Mouse (Mus musculus): ENCODE data around the gene Chrne. TPM values are rescaled to one million over a fixed set of nuclear protein-coding genes. Genes with fewer than 3 reads are reported as not detected.

The Chrne gene
- polyA plus RNA-seq, 1 experiment, result 0.99 TPM

GRCm38 (mm10) chr11:70652029-70652883 is 33.2 kb upstream of the Chrne start:
- WGBS, result 20% methylated on average over 12 of the region's 12 CpGs
- Histone ChIP-seq H3K27me3 (ENCODE audit: control insufficient read depth, insufficient read depth, low read length) (no peaks in the 10 kb centered on the region), H3K4me1 (ENCODE audit: control insufficient read depth, insufficient read depth, insufficient read length) (peaks cover 26% of the 10 kb centered on the region; the same call in 1 of the 2 replicates), H3K27ac (ENCODE audit: insufficient read depth, low read length) (peak overlapping the region; percentile 100), H3K4me3 (ENCODE audit: extremely low read depth, insufficient read depth, insufficient read length) (peak overlapping the region; percentile 99), H3K36me3 (ENCODE audit: control insufficient read depth, insufficient read depth, low read length) (peaks cover 44% of the 10 kb centered on the region)
- DNase-seq (ENCODE audit: low read depth in 1 of 2, low spot score in 2 of 2), result no peak
- no peak for TF ChIP-seq POLR2A (IDR thresholded peaks at IDR 0.05; ENCODE audit: low read depth, low read length)
- no peak for TF ChIP-seq CTCF (IDR thresholded peaks at IDR 0.05; ENCODE audit: extremely low read depth, insufficient read depth, insufficient read length, insufficient replicate concordance)

DNA sequence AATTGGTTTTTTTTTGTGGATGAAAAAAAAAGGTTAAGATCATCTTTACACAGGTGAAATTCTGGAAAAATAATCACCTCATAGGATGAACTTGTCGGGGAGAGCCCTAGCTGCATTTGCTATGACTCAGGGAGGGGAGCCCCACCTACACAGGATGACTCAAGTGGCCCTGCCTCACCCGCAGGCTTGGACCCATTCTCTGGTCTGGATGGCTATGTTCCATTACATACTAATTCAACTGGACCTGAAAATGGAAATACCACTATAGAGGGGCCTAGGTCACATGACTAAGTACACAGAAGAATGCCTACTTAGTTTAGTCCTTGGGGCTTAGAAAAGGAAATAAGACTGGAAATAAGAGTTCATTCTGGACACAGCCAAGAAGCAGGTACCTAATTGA is 32.4 kb upstream of the Chrne start:
- Histone ChIP-seq H3K36me3 (ENCODE audit: control insufficient read depth, insufficient read depth, low read length) (peaks cover 44% of the 10 kb centered on the region), H3K4me1 (ENCODE audit: control insufficient read depth, insufficient read depth, insufficient read length) (peaks cover 19% of the 10 kb centered on the region; the same call in 1 of the 2 replicates), H3K27ac (ENCODE audit: insufficient read depth, low read length) (peak overlapping the region; percentile 92), H3K4me3 (ENCODE audit: extremely low read depth, insufficient read depth, insufficient read length) (peak overlapping the region; percentile 34; the same call in 1 of the 2 replicates), H3K27me3 (ENCODE audit: control insufficient read depth, insufficient read depth, low read length) (no peaks in the 10 kb centered on the region)
- TF ChIP-seq CTCF (IDR thresholded peaks at IDR 0.05; ENCODE audit: extremely low read depth, insufficient read depth, insufficient read length, insufficient replicate concordance), result no peak
- no peak; the same call in 1 of the 2 replicates for TF ChIP-seq POLR2A (IDR thresholded peaks at IDR 0.05; ENCODE audit: low read depth, low read length)
- WGBS, result 15% methylated on average over 2 of the region's 2 CpGs
- DNase-seq (ENCODE audit: low read depth in 1 of 2, low spot score in 2 of 2), result no peak

DNA sequence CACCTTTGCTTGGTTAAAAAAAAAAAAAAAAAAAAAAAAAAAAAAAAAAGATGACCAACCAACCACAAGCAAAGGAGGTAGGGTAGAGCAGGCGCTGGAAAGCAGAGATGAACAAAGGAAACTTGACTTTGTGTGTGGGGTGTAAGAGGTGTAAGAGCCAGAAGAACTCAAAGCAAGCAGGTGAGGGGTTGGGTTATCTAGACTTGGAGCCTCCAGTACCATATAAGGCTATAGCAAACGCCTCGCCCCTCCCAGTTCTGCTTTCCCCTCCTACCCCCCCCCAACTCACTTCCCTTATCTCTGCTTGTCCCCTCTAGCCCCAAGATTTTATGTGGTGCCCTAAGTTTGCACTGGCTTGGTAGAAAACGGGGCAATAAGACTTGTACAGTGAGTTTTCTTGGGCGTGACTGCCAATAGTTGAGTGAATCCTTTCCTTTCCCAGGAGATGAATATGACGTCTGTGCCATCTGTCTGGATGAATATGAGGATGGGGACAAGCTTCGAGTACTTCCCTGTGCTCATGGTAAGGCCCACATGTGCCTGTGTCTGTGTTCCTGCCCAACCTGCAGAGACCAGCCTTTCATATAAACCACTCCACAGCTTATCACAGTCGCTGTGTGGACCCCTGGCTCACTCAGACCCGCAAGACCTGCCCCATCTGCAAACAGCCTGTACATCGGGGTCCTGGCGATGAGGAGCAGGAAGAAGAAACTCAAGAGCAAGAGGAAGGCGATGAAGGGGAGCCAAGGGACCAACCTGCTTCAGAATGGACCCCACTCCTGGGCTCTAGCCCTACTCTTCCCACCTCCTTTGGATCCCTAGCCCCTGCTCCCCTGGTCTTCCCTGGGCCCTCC is 31.5 kb upstream of the Chrne start:
- Histone ChIP-seq H3K36me3 (ENCODE audit: control insufficient read depth, insufficient read depth, low read length) (peaks cover 44% of the 10 kb centered on the region), H3K4me1 (ENCODE audit: control insufficient read depth, insufficient read depth, insufficient read length) (peaks cover 20% of the 10 kb centered on the region; the same call in 1 of the 2 replicates), H3K4me3 (ENCODE audit: extremely low read depth, insufficient read depth, insufficient read length) (peak overlapping the region; percentile 45), H3K27me3 (ENCODE audit: control insufficient read depth, insufficient read depth, low read length) (no peaks in the 10 kb centered on the region), H3K27ac (ENCODE audit: insufficient read depth, low read length) (peak overlapping the region; percentile 92)
- DNase-seq (ENCODE audit: low read depth in 1 of 2, low spot score in 2 of 2), result peak; percentile 50 to 83
- WGBS, result 25% methylated on average over 12 of the region's 12 CpGs
- TF ChIP-seq CTCF (IDR thresholded peaks at IDR 0.05; ENCODE audit: extremely low read depth, insufficient read depth, insufficient read length, insufficient replicate concordance) (no peak), POLR2A (IDR thresholded peaks at IDR 0.05; ENCODE audit: low read depth, low read length) (no peak)

DNA sequence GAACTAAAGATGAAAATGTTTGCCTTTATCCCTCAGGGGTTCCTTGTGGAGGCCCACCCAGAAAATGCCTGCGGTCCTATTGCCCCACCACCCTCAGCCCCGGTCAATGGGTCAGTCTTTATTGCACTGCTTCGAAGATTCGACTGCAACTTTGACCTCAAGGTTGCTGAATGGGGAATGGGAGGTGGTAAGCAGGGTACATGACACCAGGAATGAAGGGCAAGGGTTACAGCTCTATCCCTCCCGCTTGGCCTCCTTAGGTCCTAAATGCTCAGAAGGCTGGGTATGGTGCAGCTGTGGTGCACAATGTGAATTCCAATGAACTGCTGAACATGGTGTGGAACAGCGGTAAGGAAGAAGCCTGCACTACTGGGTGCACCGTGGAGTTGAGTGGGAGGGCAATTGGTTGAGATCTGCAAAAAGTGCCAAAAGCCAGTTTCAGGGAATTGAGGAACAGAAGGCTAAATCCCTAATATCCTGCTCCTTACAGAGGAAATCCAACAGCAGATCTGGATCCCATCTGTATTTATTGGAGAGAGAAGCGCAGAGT is 30.2 kb upstream of the Chrne start:
- WGBS, result 69% methylated on average over 8 of the region's 8 CpGs
- Histone ChIP-seq H3K27me3 (ENCODE audit: control insufficient read depth, insufficient read depth, low read length) (no peaks in the 10 kb centered on the region), H3K36me3 (ENCODE audit: control insufficient read depth, insufficient read depth, low read length) (peaks cover 53% of the 10 kb centered on the region), H3K27ac (ENCODE audit: insufficient read depth, low read length) (peak overlapping the region; percentile 57), H3K4me1 (ENCODE audit: control insufficient read depth, insufficient read depth, insufficient read length) (peaks cover 20% of the 10 kb centered on the region; the same call in 1 of the 2 replicates), H3K4me3 (ENCODE audit: extremely low read depth, insufficient read depth, insufficient read length) (peak overlapping the region; percentile 80; the same call in 1 of the 2 replicates)
- no peak for DNase-seq (ENCODE audit: low read depth in 1 of 2, low spot score in 2 of 2)
- TF ChIP-seq POLR2A (IDR thresholded peaks at IDR 0.05; ENCODE audit: low read depth, low read length), result no peak
- no peak for TF ChIP-seq CTCF (IDR thresholded peaks at IDR 0.05; ENCODE audit: extremely low read depth, insufficient read depth, insufficient read length, insufficient replicate concordance)

DNA sequence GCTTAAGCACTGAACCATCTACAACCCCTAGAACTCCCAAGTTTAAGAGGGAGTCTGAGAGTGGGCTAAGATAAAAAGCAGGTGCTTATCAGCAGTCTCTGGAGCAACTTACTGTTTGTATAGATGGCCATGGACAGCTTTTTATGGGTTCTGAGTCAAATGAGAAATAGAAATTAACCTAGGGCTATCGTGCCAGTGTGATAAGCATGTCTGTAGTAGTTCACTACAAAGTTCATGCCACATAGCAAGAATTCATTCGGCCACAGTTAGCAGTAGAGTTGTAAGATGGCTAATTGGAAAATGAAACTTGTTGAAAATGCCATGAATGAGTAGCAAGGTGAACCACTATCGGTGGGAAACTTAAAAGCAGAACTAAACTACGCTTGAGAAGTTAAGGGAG is 29.5 kb upstream of the Chrne start:
- Histone ChIP-seq H3K27me3 (ENCODE audit: control insufficient read depth, insufficient read depth, low read length) (no peaks in the 10 kb centered on the region), H3K4me3 (ENCODE audit: extremely low read depth, insufficient read depth, insufficient read length) (peak overlapping the region; percentile 80), H3K36me3 (ENCODE audit: control insufficient read depth, insufficient read depth, low read length) (peaks cover 50% of the 10 kb centered on the region), H3K27ac (ENCODE audit: insufficient read depth, low read length) (peak overlapping the region; percentile 92), H3K4me1 (ENCODE audit: control insufficient read depth, insufficient read depth, insufficient read length) (peaks cover 20% of the 10 kb centered on the region; the same call in 1 of the 2 replicates)
- WGBS, result 3% methylated on average over 4 of the region's 4 CpGs
- no peak for TF ChIP-seq POLR2A (IDR thresholded peaks at IDR 0.05; ENCODE audit: low read depth, low read length)
- no peak for TF ChIP-seq CTCF (IDR thresholded peaks at IDR 0.05; ENCODE audit: extremely low read depth, insufficient read depth, insufficient read length, insufficient replicate concordance)
- no peak for DNase-seq (ENCODE audit: low read depth in 1 of 2, low spot score in 2 of 2)

GRCm38 (mm10) chr11:70647716-70648420 is 28.9 kb upstream of the Chrne start:
- H3K4me1 ChIP-seq (ENCODE audit: control insufficient read depth, insufficient read depth, insufficient read length), result peaks cover 20% of the 10 kb centered on the region; the same call in 1 of the 2 replicates
- H3K27me3 ChIP-seq (ENCODE audit: control insufficient read depth, insufficient read depth, low read length), result no peaks in the 10 kb centered on the region
- 3% methylated on average over 28 of the region's 28 CpGs for WGBS
- peak overlapping the region; percentile 80 for H3K4me3 ChIP-seq (ENCODE audit: extremely low read depth, insufficient read depth, insufficient read length)
- peaks cover 44% of the 10 kb centered on the region for H3K36me3 ChIP-seq (ENCODE audit: control insufficient read depth, insufficient read depth, low read length)
- peak overlapping the region; percentile 92 for H3K27ac ChIP-seq (ENCODE audit: insufficient read depth, low read length)
- peak in 1 of 2 experiments; percentile 55 for DNase-seq (ENCODE audit: low read depth in 1 of 2, low spot score in 2 of 2)
- TF ChIP-seq CTCF (IDR thresholded peaks at IDR 0.05; ENCODE audit: extremely low read depth, insufficient read depth, insufficient read length, insufficient replicate concordance), result no peak
- peak; percentile 43 for TF ChIP-seq POLR2A (IDR thresholded peaks at IDR 0.05; ENCODE audit: low read depth, low read length)

All from spleen, adult 2 months (tissue).